Mouse (Mus musculus) kidney, adult 18-20 months (tissue): ENCODE measurements around the gene Pm20d1.
"Not testable (repeated sequence)": the region's sequence is repeated elsewhere in the genome, so short reads cannot be mapped to it uniquely, and the experiment has no call there.

ENCODE experiments used
- DNase-seq: peaks from one replicate; pipeline ENCODE4 v3.0.0; 2021

The Pm20d1 gene

GRCm38 (mm10) chr1:131795171-131795570 lies 2.0 kb upstream of the Pm20d1 start:
- no peak for DNase-seq

GRCm38 (mm10) chr1:131800001-131800400 lies 2.8 kb downstream of the Pm20d1 start:
- DNase-seq = no peak

GRCm38 (mm10) chr1:131801071-131801470 lies 3.9 kb downstream of the Pm20d1 start:
- no peak for DNase-seq

GRCm38 (mm10) chr1:131802652-131803051 lies 5.5 kb downstream of the Pm20d1 start:
- DNase-seq = no peak

GRCm38 (mm10) chr1:131804166-131804565 lies 7.0 kb downstream of the Pm20d1 start:
- no peak for DNase-seq

GRCm38 (mm10) chr1:131808986-131809385 lies 11.8 kb downstream of the Pm20d1 start:
- no peak for DNase-seq

GRCm38 (mm10) chr1:131809651-131810050 lies 12.5 kb downstream of the Pm20d1 start:
- no peak for DNase-seq

- DNase-seq = no peak
Observed at GRCm38 (mm10) chr1:131811393-131811792, 14.2 kb downstream of the Pm20d1 start.

- DNase-seq = no peak
Observed at GRCm38 (mm10) chr1:131812006-131812405, 14.8 kb downstream of the Pm20d1 start.

GRCm38 (mm10) chr1:131812631-131813295 lies 15.6 kb downstream of the Pm20d1 start:
- no peak for DNase-seq

- DNase-seq = no peak
Observed at GRCm38 (mm10) chr1:131813731-131814130, 16.6 kb downstream of the Pm20d1 start.

GRCm38 (mm10) chr1:131814191-131814590 lies 17.0 kb downstream of the Pm20d1 start:
- DNase-seq = no peak

GRCm38 (mm10) chr1:131816886-131817285 lies 19.7 kb downstream of the Pm20d1 start:
- DNase-seq = no peak

GRCm38 (mm10) chr1:131820353-131820752 lies 23.2 kb downstream of the Pm20d1 start:
- not testable (repeated sequence) for DNase-seq

- no peak for DNase-seq
Observed at GRCm38 (mm10) chr1:131820887-131821328, 23.7 kb downstream of the Pm20d1 start.

GRCm38 (mm10) chr1:131822292-131822691 lies 25.1 kb downstream of the Pm20d1 start:
- DNase-seq = no peak

- DNase-seq = no peak
Observed at GRCm38 (mm10) chr1:131822856-131823492, 25.8 kb downstream of the Pm20d1 start.

- no peak for DNase-seq
Observed at GRCm38 (mm10) chr1:131823563-131823962, 26.4 kb downstream of the Pm20d1 start.

GRCm38 (mm10) chr1:131824528-131825181 lies 27.5 kb downstream of the Pm20d1 start:
- DNase-seq = no peak

GRCm38 (mm10) chr1:131827207-131827786 lies 30.1 kb downstream of the Pm20d1 start, which contains the start of gene Slc41a1:
TSS of gene Slc41a1 (plus strand) at chr1:131827493.
- DNase-seq = no peak

GRCm38 (mm10) chr1:131827787-131828258 lies 30.6 kb downstream of the Pm20d1 start:
- DNase-seq = peak; percentile 95

- no peak for DNase-seq
Observed at GRCm38 (mm10) chr1:131828297-131829126, 31.3 kb downstream of the Pm20d1 start.
